Mouse (Mus musculus): ENCODE measurements around the gene Rab26.
A peak's percentile ranks its signal among the peaks of the same experiment; 100 is the strongest.

Rab26 gene

DNA sequence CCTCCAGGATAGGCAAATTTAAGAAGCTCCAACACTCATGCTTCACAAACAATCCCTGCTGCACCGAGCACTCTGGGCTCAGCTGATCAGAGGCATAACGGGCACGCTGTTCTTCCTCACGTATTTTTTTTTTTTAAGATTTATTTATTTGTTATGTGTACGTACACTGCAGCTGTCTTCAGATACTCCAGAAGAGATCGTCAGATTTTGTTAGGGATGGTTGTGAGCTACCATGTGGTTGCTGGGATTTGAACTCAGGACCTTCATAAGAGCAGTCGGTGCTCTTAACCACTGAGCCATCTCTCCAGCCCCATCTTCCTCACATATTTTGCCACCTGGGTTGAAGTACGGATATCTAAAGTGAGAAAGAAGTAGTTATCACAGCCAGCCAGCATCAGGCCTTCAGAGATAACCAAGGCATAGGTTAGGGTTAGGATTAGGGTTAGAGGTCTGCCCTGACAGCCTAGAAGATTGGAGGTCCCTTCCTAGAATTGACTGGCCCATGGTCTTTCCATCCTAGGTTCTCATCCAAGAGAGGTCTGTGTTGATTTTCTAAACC lies at the start of gene Rab26:
Gene Rab26, minus strand, starts transcription at position 51 of the 559 bp plus-strand sequence.
- DNase-seq (ENCODE audit: low spot score), result no peak

GRCm38 (mm10) chr17:24580287-24580686 lies 46.3 kb upstream of the Rab26 start:
- no peak for DNase-seq (ENCODE audit: low spot score)

- DNase-seq (ENCODE audit: low spot score), result no peak
These were observed 45.5 kb upstream of the Rab26 start for GRCm38 (mm10) chr17:24579532-24579931.

DNA sequence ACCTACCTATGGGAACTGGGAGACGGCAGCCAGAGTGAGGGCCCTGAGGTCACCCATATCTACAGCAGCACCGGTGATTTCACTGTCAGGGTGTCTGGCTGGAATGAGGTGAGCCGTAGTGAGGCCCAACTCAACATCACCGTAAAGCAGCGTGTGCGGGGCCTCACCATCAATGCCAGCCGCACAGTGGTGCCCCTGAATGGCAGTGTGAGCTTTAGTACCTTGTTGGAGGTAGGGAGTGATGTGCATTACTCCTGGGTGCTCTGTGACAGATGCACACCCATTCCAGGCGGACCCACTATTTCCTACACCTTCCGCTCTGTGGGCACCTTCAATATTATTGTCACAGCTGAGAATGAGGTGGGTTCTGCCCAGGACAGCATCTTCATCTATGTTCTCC lies 39.8 kb upstream of the Rab26 start:
- no peak for DNase-seq (ENCODE audit: low spot score)

DNA sequence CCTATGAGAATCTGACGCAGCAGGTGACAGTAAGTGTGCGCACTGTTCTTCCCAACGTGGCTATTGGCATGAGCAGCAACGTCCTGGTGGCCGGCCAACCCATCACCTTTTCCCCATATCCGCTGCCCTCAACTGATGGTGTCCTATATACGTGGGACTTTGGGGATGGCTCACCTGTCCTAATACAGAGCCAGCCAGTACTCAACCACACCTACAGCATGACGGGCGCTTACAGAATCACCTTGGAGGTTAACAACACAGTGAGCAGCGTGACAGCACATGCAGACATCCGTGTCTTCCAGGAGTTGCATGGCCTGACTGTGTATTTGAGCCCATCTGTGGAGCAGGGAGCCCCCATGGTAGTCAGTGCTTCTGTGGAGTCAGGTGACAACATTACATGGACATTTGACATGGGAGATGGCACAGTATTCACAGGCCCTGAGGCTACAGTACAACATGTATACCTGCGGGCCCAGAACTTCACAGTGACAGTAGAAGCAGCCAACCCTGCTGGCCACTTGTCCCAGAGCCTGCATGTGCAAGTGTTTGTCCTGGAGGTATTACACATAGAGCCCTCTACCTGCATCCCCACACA lies 38.7 kb upstream of the Rab26 start:
- DNase-seq (ENCODE audit: low spot score), result no peak

DNA sequence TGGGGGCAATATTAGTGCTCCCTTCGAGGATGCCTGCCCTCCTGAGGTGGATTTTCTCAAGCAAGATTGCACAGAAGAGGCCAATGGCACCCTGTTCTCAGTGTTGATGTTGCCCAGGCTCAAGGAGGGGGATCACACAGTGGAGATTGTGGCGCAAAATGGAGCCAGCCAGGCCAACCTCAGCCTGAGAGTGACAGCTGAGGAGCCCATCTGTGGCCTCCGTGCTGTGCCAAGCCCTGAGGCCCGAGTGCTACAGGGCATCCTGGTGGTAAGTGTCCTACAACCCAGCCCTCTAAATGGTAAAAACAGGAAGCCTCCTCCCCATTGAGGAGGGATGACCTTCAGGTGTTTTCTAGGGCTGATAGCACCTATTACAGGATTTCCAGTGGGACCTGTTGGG lies 35.8 kb upstream of the Rab26 start:
- no peak for DNase-seq (ENCODE audit: low spot score)

DNA sequence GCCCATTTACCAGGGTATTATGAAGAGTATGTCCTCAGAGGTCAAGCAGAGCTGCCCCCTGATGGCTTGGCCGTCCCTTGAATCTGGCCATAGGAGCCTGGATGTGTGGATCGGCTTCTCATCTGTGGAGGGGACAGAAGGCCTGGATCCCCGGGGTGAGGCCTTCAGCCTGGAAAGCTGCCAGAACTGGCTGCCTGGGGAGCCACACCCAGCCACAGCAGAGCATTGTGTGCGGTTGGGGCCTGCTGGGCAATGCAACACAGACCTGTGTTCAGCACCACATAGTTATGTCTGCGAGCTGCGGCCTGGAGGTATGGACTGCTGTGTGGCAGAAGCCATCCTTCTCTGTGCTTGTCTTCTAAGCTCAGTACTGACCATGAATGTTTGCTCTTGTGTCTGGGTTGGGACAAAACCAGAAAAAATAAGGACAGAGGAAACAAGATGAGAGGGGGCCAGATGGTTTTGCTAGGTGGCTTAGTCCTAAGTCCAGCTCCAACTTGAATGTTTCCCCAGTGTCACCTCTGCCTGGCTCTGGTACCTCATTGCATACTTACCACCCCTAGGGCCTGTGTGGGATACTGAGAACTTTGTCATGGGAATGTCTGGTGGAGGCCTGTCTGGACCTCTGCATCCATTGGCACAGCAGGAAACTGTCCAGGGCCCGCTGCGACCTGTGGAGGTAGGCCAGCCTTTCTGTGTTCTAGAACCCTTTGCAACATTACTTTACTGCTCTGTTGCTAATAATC lies 33.2 kb upstream of the Rab26 start:
- no peak for DNase-seq (ENCODE audit: low spot score)

DNA sequence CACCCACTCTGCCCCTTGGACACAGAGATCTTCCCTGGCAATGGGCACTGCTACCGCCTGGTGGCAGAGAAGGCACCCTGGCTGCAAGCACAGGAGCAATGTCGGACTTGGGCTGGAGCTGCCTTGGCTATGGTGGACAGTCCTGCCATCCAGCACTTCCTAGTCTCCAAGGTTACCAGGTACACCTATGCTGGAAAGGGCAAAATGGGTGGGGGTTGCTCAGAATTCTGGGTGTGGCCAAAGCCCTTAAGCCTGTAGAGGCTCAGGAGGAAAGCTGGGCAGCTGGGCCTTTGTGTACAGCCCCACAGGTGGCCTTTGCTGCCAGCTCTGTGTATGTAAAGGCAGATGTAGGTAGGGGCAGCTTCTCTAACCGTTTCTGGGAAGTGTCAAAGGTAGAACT lies 31.8 kb upstream of the Rab26 start:
- DNase-seq (ENCODE audit: low spot score), result no peak

- DNase-seq (ENCODE audit: low spot score), result no peak
These were observed 31.1 kb upstream of the Rab26 start for GRCm38 (mm10) chr17:24565092-24565491.

- no peak for DNase-seq (ENCODE audit: low spot score)
These were observed 30.4 kb upstream of the Rab26 start for GRCm38 (mm10) chr17:24564422-24564821.

GRCm38 (mm10) chr17:24563638-24564037 lies 29.6 kb upstream of the Rab26 start:
- no peak for DNase-seq (ENCODE audit: low spot score)

- DNase-seq (ENCODE audit: low spot score), result no peak
These were observed 27.6 kb upstream of the Rab26 start for GRCm38 (mm10) chr17:24561592-24561991.

GRCm38 (mm10) chr17:24560301-24561028 lies 26.5 kb upstream of the Rab26 start:
- DNase-seq (ENCODE audit: low spot score), result no peak

GRCm38 (mm10) chr17:24559146-24559545 lies 25.1 kb upstream of the Rab26 start:
- no peak for DNase-seq (ENCODE audit: low spot score)

GRCm38 (mm10) chr17:24558600-24559099 lies 24.6 kb upstream of the Rab26 start:
- DNase-seq (ENCODE audit: low spot score), result peak; percentile 41

- DNase-seq (ENCODE audit: low spot score), result no peak
These were observed 23.1 kb upstream of the Rab26 start for GRCm38 (mm10) chr17:24557091-24557490.

- no peak for DNase-seq (ENCODE audit: low spot score)
These were observed 17.0 kb upstream of the Rab26 start for GRCm38 (mm10) chr17:24551050-24551444.

DNA sequence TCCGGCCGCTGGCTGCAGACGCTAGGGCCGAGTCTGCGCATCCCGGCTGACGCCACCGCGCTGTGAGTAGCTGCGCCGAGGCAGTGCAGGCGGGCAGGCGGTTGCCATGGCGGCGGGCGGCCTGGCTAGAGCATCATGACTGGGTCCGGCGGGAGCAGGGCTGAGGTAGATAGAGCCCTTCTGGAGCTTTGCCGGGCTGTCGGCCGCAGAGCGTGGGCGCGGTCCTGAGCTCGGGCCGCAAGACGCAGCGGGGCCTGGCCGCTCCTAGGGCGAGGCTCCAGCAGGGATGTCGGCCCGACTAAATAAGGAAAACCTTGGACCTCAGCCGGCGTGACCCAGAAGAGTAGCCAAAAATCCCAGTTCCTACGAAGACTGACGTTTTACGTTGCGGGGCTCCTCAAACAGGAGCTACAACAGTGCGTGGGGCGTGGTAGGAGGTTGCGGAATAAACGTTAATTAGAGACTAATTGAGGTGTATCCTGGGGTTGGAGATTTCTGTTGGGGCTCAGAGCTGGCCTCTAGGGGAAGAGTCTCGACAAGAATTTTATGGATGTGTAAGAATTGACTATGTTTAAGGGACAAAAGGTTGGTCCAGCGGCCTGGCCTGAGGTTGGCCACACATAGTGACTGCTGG lies 16.5 kb upstream of the Rab26 start:
- peak; percentile 78 for DNase-seq (ENCODE audit: low spot score)

DNA sequence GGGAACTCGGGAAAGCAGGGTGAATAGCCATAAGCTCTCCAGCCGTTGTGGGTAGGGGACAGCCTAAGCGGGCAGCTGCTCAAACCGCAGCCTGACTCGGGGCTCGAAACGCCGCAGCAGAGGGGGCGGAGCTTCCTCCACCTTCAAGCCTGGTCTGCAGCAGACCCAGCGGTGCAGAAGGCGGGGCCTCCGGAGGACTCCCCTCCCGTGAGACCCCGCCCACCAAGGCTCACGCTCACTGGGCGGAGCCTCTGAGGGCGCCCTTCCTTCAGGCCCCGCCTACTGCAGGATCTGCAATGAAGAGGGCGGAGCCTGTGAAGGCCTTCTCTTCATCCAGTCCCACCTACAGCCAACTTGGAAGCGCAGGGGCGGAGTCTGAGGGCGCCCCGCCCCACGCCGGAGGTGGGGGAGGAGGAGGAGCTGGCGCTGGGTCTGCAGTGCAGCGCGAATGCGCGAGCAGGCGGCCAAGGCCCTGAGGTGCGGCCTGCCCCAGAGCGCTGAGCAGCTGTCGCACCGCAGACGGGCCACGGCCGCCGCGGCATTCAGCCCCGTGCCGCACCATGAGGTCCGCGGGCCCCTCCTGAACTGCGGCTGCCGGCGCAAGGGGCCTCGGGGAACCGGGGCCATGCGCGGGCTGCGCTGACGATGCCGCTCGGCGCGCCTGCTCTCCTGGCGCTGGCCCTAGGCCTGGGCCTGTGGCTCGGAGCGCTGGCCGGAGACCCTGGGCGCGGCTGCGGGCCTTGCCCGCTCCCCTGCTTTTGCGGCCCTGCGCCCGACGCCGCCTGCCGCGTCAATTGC lies 15.8 kb upstream of the Rab26 start, which contains the start of gene Pkd1:
Gene Pkd1, plus strand, starts transcription at position 217 of the 798 bp plus-strand sequence.
- DNase-seq (ENCODE audit: low spot score), result peak; percentile 99

DNA sequence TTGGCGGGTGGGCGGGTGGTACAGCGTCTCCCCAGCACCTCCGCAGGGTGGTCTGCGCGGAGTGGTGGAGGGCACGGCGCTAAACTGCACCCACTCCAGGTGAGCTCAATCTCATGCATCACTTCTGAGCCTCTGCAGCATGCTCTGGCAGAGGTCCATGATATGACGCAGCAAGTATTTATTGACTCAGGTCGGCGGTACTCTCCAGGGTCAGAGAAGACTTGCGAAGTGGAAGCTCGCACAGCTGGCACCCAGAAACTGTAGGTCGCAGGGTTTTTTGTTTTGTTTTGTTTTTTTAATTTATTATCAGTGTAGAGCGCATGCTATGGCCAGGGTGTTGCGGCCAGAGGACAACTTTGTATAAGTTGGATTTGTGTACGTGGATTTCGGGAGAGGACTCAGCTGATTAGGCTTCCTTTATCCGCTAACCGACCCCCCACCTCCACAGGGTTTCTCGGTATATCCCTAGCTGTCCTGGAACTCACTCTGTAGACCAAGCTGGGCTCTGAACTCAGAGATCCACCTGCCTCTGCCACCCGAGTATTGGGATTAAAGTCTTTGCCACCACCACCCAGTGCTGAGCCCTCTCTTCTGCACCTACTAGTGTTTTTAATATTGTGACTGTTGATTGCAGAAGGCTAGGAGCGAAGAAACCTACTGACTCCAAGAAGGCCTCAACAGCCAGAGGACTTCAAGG lies 15.1 kb upstream of the Rab26 start:
- DNase-seq (ENCODE audit: low spot score), result peak; percentile 66

- DNase-seq (ENCODE audit: low spot score), result no peak
These were observed 14.4 kb upstream of the Rab26 start for GRCm38 (mm10) chr17:24548435-24548834.

All from layer of hippocampus, adult 11-12 months (tissue).